Mouse (Mus musculus) heart, embryonic 16.5 days (tissue): ENCODE measurements around the gene Csrp1. TPM values are rescaled to one million over a fixed set of nuclear protein-coding genes. Genes with fewer than 3 reads are reported as not detected.

Source experiments
- ATAC-seq: fragments of 200-750 bp; cut with Nextera tagmentation; replicated peaks from 2 replicates; pipeline ENCODE4 v1.8.0; 2017; ENCODE audit warnings: moderate number of reproducible peaks; ENCODE audit not compliant: insufficient read depth, low FRiP score; ENCODE audit errors: extremely low read depth
- H3K27ac ChIP-seq: fragments of 300-500 bp; sonication (generic); 2 replicates; pipeline ENCODE4 v1.5.1; 2014; ENCODE audit warnings: mild to moderate bottlenecking, low read length, control low read depth, moderate library complexity
- H3K27me3 ChIP-seq: fragments of 300-500 bp; sonication (generic); 2 replicates; pipeline ENCODE4 v1.6.1; 2014; ENCODE audit warnings: low read length, mixed read lengths; ENCODE audit not compliant: control insufficient read depth, insufficient read depth
- H3K36me3 ChIP-seq: fragments of 300-500 bp; sonication (generic); 2 replicates; pipeline ENCODE4 v1.6.1; 2014; ENCODE audit not compliant: control insufficient read depth, insufficient read depth
- H3K4me1 ChIP-seq: fragments of 300-500 bp; sonication (generic); 2 replicates; pipeline ENCODE4 v1.6.1; 2014; ENCODE audit warnings: low read length, mixed read lengths; ENCODE audit not compliant: control insufficient read depth, insufficient read depth
- H3K4me2 ChIP-seq: fragments of 300-500 bp; sonication (generic); 2 replicates; pipeline ENCODE4 v1.6.1; 2014; ENCODE audit warnings: low read depth, mild to moderate bottlenecking, control low read depth, low read length
- H3K4me3 ChIP-seq: fragments of 300-500 bp; sonication (generic); 2 replicates; pipeline ENCODE4 v1.5.1; 2014; ENCODE audit warnings: mild to moderate bottlenecking, control low read depth, low read length
- H3K9ac ChIP-seq: fragments of 300-500 bp; sonication (generic); 2 replicates; pipeline ENCODE4 v1.6.1; 2014; ENCODE audit warnings: low read length, control low read depth
- H3K9me3 ChIP-seq: fragments of 300-500 bp; sonication (generic); replicated peaks from 2 replicates; pipeline ENCODE4 v1.6.1; 2016; ENCODE audit warnings: low read length; ENCODE audit not compliant: control insufficient read depth
- WGBS: fragments of 180-500 bp; shearing (Covaris S2); extraction: QIAGEN DNeasy Blood & Tissue Kit; methylation state at CpG from one replicate; pipeline ENCODE4 v1.1.7; 2014; 5-methylcytosine and 5-hydroxymethylcytosine counted together
- polyA plus RNA-seq: library from polyadenylated mRNA; unstranded; fragments of >200 nt; fragmentation: Nextera tagmentation; extraction: Ambion mirVana; gene quantifications from 2 replicates; pipeline ENCODE4 v1.2.1, GENCODE M21; 2015

Gene Csrp1
- polyA plus RNA-seq, 1 experiment from 2014 or later = 160 TPM

DNA sequence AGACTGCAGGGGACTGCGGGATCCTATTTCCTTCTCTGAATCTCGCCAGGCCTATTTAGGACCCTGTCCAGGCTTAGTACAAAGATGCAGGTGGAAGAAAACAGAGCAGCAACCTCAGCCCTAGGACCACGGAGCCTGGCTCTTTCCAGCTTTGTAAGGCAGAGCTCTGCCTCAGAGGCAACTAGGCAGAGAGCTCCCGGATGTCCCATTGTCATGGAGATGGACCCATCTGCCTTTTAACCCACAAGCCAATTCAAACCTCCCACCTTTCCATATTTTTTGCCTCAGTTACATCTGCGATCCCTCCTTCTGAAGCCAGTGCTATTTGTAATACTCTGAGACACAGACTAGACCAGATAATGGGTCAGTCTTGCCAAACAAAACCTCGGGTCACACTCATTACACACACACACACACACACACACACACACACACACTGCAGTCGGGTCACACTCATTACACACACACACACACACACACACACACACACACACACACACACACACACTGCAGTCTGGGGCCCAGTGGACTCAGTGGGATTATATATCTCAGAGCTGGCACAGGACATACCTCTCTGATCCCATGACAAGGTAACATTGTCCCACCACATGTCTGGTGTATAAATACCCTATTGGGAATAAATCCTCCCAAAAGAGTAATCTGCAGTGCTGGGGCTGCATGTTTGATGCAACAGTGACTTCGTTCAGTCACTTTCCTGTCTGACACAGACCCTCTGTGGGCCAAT lies 42.8 kb upstream of the Csrp1 start:
- H3K9me3 ChIP-seq = no peaks in the 10 kb centered on the region
- H3K4me3 ChIP-seq = no peak overlapping the region
- WGBS = 59% methylated on average over 8 of the region's 8 CpGs
- peaks cover 22% of the 10 kb centered on the region for H3K4me1 ChIP-seq
- no peak overlapping the region for H3K27ac ChIP-seq
- no peak overlapping the region for H3K4me2 ChIP-seq
- ATAC-seq = no peak
- H3K9ac ChIP-seq = no peak overlapping the region
- H3K36me3 ChIP-seq = no peaks in the 10 kb centered on the region
- no peaks in the 10 kb centered on the region for H3K27me3 ChIP-seq

DNA sequence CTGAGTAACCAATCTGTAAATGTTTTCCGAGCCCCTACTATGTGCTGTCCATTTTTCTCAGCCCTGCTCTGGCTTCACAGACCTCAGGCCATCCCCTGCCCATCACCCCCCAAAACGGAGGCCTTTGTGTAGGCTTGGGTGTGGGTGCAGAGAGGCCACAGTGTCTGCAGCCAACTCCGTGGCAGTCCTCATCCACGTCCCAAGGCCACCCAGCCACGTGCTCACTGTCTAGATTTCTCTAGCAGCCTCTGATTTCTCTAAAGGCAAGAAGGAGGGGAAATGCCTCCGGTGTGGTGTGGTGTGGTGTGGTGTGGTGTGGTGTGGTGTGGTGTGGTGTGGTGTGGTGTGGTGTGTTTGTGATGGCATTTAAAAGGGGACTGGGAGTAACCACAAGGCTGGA lies 41.7 kb upstream of the Csrp1 start:
- Histone ChIP-seq H3K36me3 (no peaks in the 10 kb centered on the region), H3K4me1 (peaks cover 12% of the 10 kb centered on the region), H3K4me3 (no peak overlapping the region), H3K27ac (no peak overlapping the region), H3K9me3 (no peaks in the 10 kb centered on the region), H3K4me2 (no peak overlapping the region), H3K27me3 (no peaks in the 10 kb centered on the region), H3K9ac (no peak overlapping the region)
- ATAC-seq = no peak
- 67% methylated on average over 6 of the region's 6 CpGs for WGBS

DNA sequence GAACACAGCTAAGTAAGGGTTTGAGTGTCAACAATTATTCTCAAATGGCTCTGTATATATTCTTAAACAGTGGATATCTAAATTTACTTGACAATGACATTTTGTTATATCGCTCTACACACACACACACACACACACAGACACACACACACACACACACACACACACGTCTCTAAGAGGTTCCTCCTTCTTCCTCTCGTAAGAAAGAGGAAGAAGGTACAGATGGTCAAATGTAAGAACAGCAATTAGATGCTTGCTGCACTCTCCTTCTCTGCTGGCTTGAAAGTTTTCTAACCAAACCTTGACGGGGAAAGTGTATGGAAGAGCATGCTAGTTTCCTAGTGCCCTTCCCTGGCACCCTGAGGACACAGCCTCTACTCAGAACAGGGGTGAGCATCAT lies 39.1 kb upstream of the Csrp1 start:
- ATAC-seq = no peak
- no peaks in the 10 kb centered on the region for H3K9me3 ChIP-seq
- no peaks in the 10 kb centered on the region for H3K27me3 ChIP-seq
- H3K9ac ChIP-seq = no peak overlapping the region
- H3K27ac ChIP-seq = no peak overlapping the region
- WGBS = 63% methylated on average over 4 of the region's 4 CpGs
- H3K4me3 ChIP-seq = no peak overlapping the region
- peaks cover 4% of the 10 kb centered on the region for H3K4me1 ChIP-seq
- H3K36me3 ChIP-seq = no peaks in the 10 kb centered on the region
- no peak overlapping the region for H3K4me2 ChIP-seq

DNA sequence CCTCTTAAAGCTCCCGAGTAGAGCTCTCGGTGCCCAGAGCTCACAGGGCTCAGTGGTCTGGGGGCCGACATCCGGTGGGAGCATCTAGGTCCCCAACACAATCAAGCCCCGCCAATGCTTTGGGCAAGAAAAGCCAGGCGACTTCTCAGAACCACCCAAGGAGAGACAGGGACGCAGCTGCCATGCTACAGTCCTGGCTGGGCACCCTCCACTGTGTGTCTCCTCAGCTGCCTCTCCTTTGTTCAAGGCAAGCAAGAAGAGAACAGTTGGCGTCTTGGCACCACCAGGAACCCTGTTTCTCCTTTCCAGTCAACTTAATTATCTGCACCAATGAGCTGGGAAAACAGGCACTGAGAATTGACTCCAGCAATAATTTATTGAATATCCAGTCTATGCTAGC lies 38.7 kb upstream of the Csrp1 start:
- 82% methylated on average over 8 of the region's 8 CpGs for WGBS
- no peaks in the 10 kb centered on the region for H3K36me3 ChIP-seq
- no peaks in the 10 kb centered on the region for H3K9me3 ChIP-seq
- no peak overlapping the region for H3K27ac ChIP-seq
- no peak overlapping the region for H3K4me2 ChIP-seq
- H3K4me1 ChIP-seq = peaks cover 8% of the 10 kb centered on the region
- no peak overlapping the region for H3K9ac ChIP-seq
- no peaks in the 10 kb centered on the region for H3K27me3 ChIP-seq
- no peak for ATAC-seq
- H3K4me3 ChIP-seq = no peak overlapping the region

- Histone ChIP-seq H3K4me2 (peak overlapping the region; percentile 91; the same call in 1 of the 2 replicates), H3K36me3 (no peaks in the 10 kb centered on the region), H3K9me3 (no peaks in the 10 kb centered on the region), H3K27me3 (no peaks in the 10 kb centered on the region), H3K4me1 (peaks cover 27% of the 10 kb centered on the region), H3K27ac (no peak overlapping the region), H3K9ac (no peak overlapping the region), H3K4me3 (no peak overlapping the region)
- ATAC-seq = no peak
- WGBS = 61% methylated on average over 4 of the region's 4 CpGs
Observed at GRCm38 (mm10) chr1:135684895-135685294, 35.0 kb upstream of the Csrp1 start.

GRCm38 (mm10) chr1:135685316-135685715 lies 34.5 kb upstream of the Csrp1 start:
- Histone ChIP-seq H3K27ac (peak overlapping the region; percentile 59), H3K36me3 (no peaks in the 10 kb centered on the region), H3K9ac (no peak overlapping the region), H3K4me1 (peaks cover 27% of the 10 kb centered on the region), H3K4me2 (peak overlapping the region; percentile 91), H3K9me3 (no peaks in the 10 kb centered on the region), H3K4me3 (peak overlapping the region; percentile 0; the same call in 1 of the 2 replicates), H3K27me3 (no peaks in the 10 kb centered on the region)
- 51% methylated on average over 6 of the region's 6 CpGs for WGBS
- ATAC-seq = no peak

DNA sequence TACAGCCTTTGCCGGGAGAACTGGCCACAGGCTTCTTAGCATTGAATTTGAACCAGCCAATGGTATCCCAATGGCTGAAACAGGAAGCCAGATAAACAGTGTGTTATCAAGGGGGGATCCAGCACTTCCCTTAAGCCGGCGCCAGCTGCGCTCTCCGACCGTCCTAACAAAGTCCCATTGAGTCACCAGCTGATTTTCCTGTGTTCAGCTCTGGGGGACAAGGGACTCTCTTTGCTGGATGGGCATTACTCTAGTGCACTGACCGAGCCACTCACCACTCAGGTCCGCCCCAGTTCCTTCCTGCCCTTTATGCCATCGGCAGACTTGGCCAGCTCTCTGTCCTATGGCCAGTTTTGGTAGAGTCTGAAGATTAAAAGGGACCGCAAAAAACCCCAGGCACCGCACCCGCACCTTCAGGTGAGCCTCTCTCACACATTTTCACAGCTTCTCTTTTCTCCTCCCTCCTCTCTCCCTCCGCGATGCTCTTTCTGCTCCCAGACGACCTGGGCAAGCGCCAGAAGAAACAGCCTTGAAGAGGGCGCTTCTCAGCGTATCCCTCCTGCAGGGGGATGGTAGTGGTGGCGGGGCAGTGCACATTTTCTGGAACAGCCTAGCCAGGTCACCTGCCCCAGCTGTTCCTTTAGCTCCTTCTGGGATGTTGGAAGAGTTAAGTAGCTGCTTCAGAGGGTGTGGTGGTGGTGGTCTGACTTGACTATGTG lies 32.9 kb upstream of the Csrp1 start:
- H3K9ac ChIP-seq = peak overlapping the region; percentile 93
- peak overlapping the region; percentile 86 for H3K4me3 ChIP-seq
- H3K9me3 ChIP-seq = no peaks in the 10 kb centered on the region
- ATAC-seq = peak; percentile 38
- peak overlapping the region; percentile 93 for H3K27ac ChIP-seq
- H3K36me3 ChIP-seq = no peaks in the 10 kb centered on the region
- peaks cover 37% of the 10 kb centered on the region for H3K4me1 ChIP-seq
- H3K4me2 ChIP-seq = peak overlapping the region; percentile 91
- no peaks in the 10 kb centered on the region for H3K27me3 ChIP-seq
- under 1% methylated on average over 19 of the region's 19 CpGs for WGBS

GRCm38 (mm10) chr1:135687771-135688492 lies 31.9 kb upstream of the Csrp1 start:
- peak; percentile 83 for ATAC-seq
- Histone ChIP-seq H3K36me3 (no peaks in the 10 kb centered on the region), H3K4me2 (peak overlapping the region; percentile 91), H3K27me3 (no peaks in the 10 kb centered on the region), H3K4me1 (peaks cover 38% of the 10 kb centered on the region), H3K9me3 (no peaks in the 10 kb centered on the region), H3K9ac (peak overlapping the region; percentile 93), H3K27ac (peak overlapping the region; percentile 93), H3K4me3 (peak overlapping the region; percentile 86)
- WGBS = under 1% methylated on average over 79 of the region's 81 CpGs

- whole genome bisulfite sequencing = 29% methylated on average over 6 of the region's 6 CpGs
- peak overlapping the region; percentile 93 for H3K9ac ChIP-seq
- no peaks in the 10 kb centered on the region for H3K36me3 ChIP-seq
- ATAC-seq = no peak
- peak overlapping the region; percentile 91 for H3K4me2 ChIP-seq
- H3K4me3 ChIP-seq = peak overlapping the region; percentile 86
- H3K27me3 ChIP-seq = no peaks in the 10 kb centered on the region
- peak overlapping the region; percentile 93 for H3K27ac ChIP-seq
- peaks cover 38% of the 10 kb centered on the region for H3K4me1 ChIP-seq
- H3K9me3 ChIP-seq = no peaks in the 10 kb centered on the region
Observed at GRCm38 (mm10) chr1:135688686-135689085, 31.2 kb upstream of the Csrp1 start.
